Mouse (Mus musculus): ENCODE data around the gene Pld1.
A peak's percentile ranks its signal among the peaks of the same experiment; 100 is the strongest.
"Not testable (repeated sequence)": the region's sequence is repeated elsewhere in the genome, so short reads cannot be mapped to it uniquely, and the experiment has no call there.

Pld1 gene

DNA sequence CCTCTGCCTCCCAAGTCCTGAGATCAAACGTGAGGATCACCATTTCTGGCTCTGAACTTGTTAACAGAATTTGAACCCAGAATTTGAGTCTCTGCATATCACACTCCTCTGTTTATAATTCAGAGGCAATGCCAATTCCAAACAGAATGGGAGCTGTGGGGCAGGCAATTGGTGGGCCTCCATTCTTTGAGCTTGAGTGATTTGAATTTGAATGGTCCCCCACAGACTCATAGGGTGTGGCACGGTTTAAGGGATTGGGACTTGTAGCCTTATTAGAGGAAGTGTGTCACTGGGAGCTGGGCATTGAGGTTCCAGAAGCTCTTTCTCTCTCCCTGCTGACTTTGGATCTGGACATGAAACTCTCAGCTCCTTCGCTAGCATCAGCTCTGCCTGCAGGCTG, 2.9 kb upstream of the Pld1 start:
- no peaks in the 10 kb centered on the region for H3K9me3 ChIP-seq (ENCODE audit: low read length)
- H3K36me3 ChIP-seq (ENCODE audit: insufficient read depth, low read length) = no peaks in the 10 kb centered on the region
- H3K4me3 ChIP-seq (replicated peaks; ENCODE audit: low read length) = 0 out of 2 replicates have a peak overlapping the region, but pooled peaks have one; percentile 17
- no peak for TF ChIP-seq CTCF (conservative IDR thresholded peaks at IDR 0.05; ENCODE audit: low read length)
- TF ChIP-seq NANOG (IDR thresholded peaks at IDR 0.05; ENCODE audit: borderline replicate concordance, low read length) = peak; percentile 56; the same call in 1 of the 2 replicates
- 0 out of 2 replicates have a peak, but pooled peaks have one; percentile 15 for TF ChIP-seq POU5F1 (IDR thresholded peaks at IDR 0.05; ENCODE audit: borderline replicate concordance, low read length)
- H3K27me3 ChIP-seq (ENCODE audit: insufficient read depth, low read length) = peaks cover 22% of the 10 kb centered on the region
- H3K4me1 ChIP-seq (replicated peaks; ENCODE audit: low read depth, low read length) = peaks cover 50% of the 10 kb centered on the region

DNA sequence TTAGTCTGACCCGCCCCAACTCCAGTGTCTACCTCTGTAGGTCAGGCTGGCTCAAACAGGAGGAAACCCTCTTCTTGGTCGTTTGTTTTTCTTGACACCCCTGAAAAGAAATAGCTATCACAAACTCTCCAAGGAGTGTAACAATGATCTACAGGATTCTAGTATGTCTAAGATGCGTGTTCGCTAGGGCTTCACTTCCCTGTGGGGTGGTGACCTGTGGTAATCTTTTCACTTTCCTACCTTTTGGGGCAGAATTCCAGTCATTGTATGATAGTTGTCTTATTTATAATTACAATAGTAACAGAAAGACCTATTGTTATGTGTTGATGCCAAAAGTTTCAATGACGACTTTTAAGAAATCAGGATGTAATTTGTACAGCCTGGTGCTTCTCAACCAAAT, 1.8 kb upstream of the Pld1 start:
- no peak; the same call in 1 of the 2 replicates for TF ChIP-seq NANOG (IDR thresholded peaks at IDR 0.05; ENCODE audit: borderline replicate concordance, low read length)
- no peak for TF ChIP-seq CTCF (conservative IDR thresholded peaks at IDR 0.05; ENCODE audit: low read length)
- no peak for TF ChIP-seq POU5F1 (IDR thresholded peaks at IDR 0.05; ENCODE audit: borderline replicate concordance, low read length)
- Histone ChIP-seq H3K4me3 (replicated peaks; ENCODE audit: low read length) (no peak overlapping the region), H3K4me1 (replicated peaks; ENCODE audit: low read depth, low read length) (peaks cover 50% of the 10 kb centered on the region)

DNA sequence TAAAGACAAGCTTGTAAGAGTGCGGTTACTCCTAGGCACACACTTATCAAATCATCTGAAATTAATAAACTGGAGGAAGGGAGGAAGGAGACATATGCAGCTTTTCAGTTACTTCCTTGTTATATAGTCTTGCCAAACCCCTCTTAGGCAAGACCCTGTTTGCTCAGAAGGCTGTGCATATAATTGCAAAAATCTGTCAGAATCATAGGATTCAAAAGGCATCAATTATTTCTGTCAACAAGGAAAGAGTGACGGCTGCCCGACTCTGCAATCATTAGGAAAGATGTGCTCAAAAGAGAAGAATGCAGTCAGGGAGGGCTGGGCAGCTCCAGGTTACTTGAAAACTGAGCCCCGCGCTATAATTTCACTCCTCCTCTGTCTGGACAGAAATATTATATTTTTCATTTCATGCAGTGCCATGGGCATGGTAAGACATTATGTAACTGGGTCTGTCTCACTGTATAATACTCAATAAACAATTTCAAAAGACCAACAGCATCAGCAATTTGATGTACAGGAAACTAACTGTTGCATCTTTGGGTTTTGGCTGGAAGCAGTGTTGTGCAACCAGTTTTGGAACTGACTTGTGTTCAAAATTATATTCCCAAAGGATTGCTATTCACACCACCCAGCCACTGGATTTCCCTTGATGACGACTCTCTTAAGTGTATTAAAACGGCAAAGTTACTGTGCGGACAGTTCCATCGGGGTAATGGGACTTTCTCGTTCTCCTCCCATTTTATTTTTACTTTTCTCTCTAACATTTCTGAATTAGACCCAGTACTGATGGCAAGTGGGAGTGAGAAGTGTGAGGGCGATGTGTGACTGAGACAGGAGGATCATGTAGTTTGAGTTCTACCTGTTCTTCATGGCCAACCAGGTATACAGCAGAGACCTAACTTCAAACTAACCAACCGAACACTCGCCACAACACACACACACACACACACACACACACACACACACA, 1.1 kb upstream of the Pld1 start:
- Histone ChIP-seq H3K36me3 (ENCODE audit: insufficient read depth, low read length) (no peaks in the 10 kb centered on the region), H3K4me1 (replicated peaks; ENCODE audit: low read depth, low read length) (peaks cover 52% of the 10 kb centered on the region), H3K9me3 (ENCODE audit: low read length) (no peaks in the 10 kb centered on the region), H3K4me3 (replicated peaks; ENCODE audit: low read length) (0 out of 2 replicates have a peak overlapping the region, but pooled peaks have one; percentile 84), H3K27me3 (ENCODE audit: insufficient read depth, low read length) (peaks cover 26% of the 10 kb centered on the region)
- TF ChIP-seq CTCF (conservative IDR thresholded peaks at IDR 0.05; ENCODE audit: low read length) = no peak
- TF ChIP-seq POU5F1 (IDR thresholded peaks at IDR 0.05; ENCODE audit: borderline replicate concordance, low read length) = no peak
- no peak for TF ChIP-seq NANOG (IDR thresholded peaks at IDR 0.05; ENCODE audit: borderline replicate concordance, low read length)

More for the DNA sequence above, 1.8 kb upstream of the Pld1 start:
- no peaks in the 10 kb centered on the region for H3K36me3 ChIP-seq (ENCODE audit: insufficient read depth, low read length)
- peaks cover 26% of the 10 kb centered on the region for H3K27me3 ChIP-seq (ENCODE audit: insufficient read depth, low read length)
- no peaks in the 10 kb centered on the region for H3K9me3 ChIP-seq (ENCODE audit: low read length)

DNA sequence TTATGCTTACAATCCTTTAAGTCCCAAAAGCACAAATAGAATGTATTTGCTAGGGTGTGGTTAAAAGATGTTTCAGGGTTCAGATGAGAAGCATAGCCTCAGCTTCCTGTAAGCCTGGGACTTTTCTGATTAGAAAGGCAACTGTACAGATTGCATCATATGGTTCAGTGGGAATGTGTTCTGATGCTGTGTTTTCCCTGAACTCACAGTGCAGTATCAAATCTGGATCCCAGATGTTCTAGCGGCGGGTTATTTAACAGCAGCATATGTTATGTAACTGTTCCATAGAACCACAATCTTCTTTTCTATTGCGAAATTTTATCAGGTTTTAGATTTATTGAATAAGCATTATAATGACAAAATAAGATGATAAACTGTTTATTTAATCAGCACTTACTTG, 3.1 kb downstream of the Pld1 start:
- H3K4me3 ChIP-seq (replicated peaks; ENCODE audit: low read length) = no peak overlapping the region
- peaks cover 26% of the 10 kb centered on the region for H3K27me3 ChIP-seq (ENCODE audit: insufficient read depth, low read length)

DNA sequence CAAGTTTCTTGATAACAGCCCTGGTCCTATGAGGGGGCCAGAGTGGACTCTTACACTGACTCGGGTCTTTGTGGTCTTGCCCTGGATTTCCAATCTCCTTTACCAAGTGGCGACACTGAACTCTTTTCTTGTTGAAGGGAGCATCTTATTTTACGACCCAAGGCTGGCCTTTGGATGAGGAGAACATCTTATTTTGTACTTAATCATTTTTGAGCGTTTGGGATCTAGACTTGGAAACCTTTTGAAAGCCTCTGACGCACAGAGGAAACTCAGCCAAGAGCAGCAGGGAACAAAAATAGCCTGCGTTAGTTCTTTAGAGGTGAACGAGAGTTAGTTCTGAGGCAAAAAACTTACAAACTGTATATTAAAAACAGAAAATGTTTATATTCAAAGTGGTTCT, 4.5 kb downstream of the Pld1 start:
- no peak overlapping the region for H3K4me3 ChIP-seq (replicated peaks; ENCODE audit: low read length)
- H3K4me1 ChIP-seq (replicated peaks; ENCODE audit: low read depth, low read length) = peaks cover 30% of the 10 kb centered on the region
- H3K27me3 ChIP-seq (ENCODE audit: insufficient read depth, low read length) = peaks cover 26% of the 10 kb centered on the region
- H3K36me3 ChIP-seq (ENCODE audit: insufficient read depth, low read length) = no peaks in the 10 kb centered on the region
- no peak for TF ChIP-seq POU5F1 (IDR thresholded peaks at IDR 0.05; ENCODE audit: borderline replicate concordance, low read length)
- TF ChIP-seq NANOG (IDR thresholded peaks at IDR 0.05; ENCODE audit: borderline replicate concordance, low read length) = no peak
- TF ChIP-seq CTCF (conservative IDR thresholded peaks at IDR 0.05; ENCODE audit: low read length) = no peak
- H3K9me3 ChIP-seq (ENCODE audit: low read length) = no peaks in the 10 kb centered on the region

More for the DNA sequence above, 3.1 kb downstream of the Pld1 start:
- Histone ChIP-seq H3K4me1 (replicated peaks; ENCODE audit: low read depth, low read length) (peaks cover 43% of the 10 kb centered on the region), H3K36me3 (ENCODE audit: insufficient read depth, low read length) (no peaks in the 10 kb centered on the region), H3K9me3 (ENCODE audit: low read length) (no peaks in the 10 kb centered on the region)
- TF ChIP-seq POU5F1 (IDR thresholded peaks at IDR 0.05; ENCODE audit: borderline replicate concordance, low read length) (no peak), NANOG (IDR thresholded peaks at IDR 0.05; ENCODE audit: borderline replicate concordance, low read length) (no peak), CTCF (conservative IDR thresholded peaks at IDR 0.05; ENCODE audit: low read length) (no peak)

DNA sequence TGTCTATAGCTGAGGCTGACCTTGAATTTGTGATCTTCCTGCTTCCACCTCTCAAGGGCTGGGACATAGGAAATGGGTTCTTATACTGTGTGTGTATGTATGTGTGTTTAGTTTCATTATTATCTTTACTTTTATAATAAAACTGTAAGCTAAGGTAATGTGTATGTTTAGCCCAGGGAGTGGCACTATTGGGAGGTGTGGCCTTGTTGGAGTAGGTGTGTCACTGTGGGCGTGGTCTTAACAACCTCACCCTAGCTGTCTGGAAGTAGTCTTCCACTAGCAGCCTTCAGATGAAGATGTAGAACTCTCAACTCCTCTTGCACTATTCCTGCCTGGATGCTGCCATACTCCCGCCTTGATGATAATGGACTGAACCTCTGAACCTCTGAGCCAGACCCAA, 6.9 kb downstream of the Pld1 start:
- not testable (repeated sequence) for H3K9me3 ChIP-seq (ENCODE audit: low read length); H3K4me3 ChIP-seq (replicated peaks; ENCODE audit: low read length); H3K36me3 ChIP-seq (ENCODE audit: insufficient read depth, low read length); H3K27me3 ChIP-seq (ENCODE audit: insufficient read depth, low read length)
- H3K4me1 ChIP-seq (replicated peaks; ENCODE audit: low read depth, low read length) = peaks cover 12% of the 10 kb centered on the region

DNA sequence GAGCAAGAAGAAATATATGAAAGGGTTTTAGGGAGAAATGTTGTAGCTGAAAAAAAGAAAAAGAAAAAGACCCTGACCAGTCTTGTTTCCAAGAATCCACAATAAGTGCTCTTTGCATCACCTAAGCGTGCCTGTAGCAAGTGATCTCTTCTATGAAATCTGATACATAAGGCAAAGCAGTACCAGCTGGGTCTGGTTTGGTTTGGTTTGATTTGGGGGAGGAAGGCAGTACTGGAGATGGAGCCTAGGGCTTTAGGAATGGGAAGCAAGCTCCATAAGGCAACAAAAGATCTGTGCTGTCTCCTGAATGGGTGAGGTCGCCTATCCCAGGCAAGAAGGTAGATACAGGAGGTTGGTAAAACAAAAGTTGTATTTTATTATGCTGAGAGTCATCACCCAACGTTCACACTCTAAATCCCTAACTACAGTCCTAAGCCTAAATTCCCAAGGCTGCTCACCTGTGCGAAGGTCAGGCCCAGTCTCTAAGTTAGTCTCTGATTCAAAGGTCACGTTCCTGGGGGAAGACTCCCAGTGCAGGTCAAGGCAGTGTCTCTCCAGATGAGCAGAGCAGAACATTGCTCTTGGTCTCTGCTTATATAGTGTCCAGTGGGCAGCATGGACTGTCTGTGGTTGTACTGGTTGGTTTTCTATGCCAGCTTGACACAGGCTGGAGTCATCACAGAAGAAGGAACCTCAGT, 10.8 kb downstream of the Pld1 start:
- H3K27me3 ChIP-seq (ENCODE audit: insufficient read depth, low read length) = no peaks in the 10 kb centered on the region
- no peaks in the 10 kb centered on the region for H3K9me3 ChIP-seq (ENCODE audit: low read length)
- peaks cover 13% of the 10 kb centered on the region; the same call in 1 of the 2 replicates for H3K4me1 ChIP-seq (replicated peaks; ENCODE audit: low read depth, low read length)
- TF ChIP-seq NANOG (IDR thresholded peaks at IDR 0.05; ENCODE audit: borderline replicate concordance, low read length) (no peak), CTCF (conservative IDR thresholded peaks at IDR 0.05; ENCODE audit: low read length) (no peak), POU5F1 (IDR thresholded peaks at IDR 0.05; ENCODE audit: borderline replicate concordance, low read length) (no peak)
- no peak overlapping the region for H3K4me3 ChIP-seq (replicated peaks; ENCODE audit: low read length)
- H3K36me3 ChIP-seq (ENCODE audit: insufficient read depth, low read length) = no peaks in the 10 kb centered on the region

DNA sequence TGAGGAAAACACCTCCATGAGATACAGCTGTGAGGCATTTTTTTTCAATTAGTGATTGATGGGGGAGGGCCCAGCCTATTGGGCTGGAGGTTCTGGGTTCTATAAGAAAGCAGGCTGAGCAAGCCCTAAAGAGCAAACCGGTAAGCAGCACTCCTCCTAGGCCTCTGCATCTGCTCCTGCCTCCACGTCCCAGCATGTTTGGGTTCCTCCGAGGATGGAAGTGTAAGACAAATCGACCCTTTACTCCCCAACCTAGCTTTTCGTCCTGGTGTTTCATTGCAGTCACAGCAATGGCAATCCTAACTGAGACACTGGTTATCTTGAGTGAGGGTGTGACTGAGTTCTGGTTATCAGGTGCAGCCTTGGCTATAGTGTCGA, 11.4 kb downstream of the Pld1 start:
- Histone ChIP-seq H3K36me3 (ENCODE audit: insufficient read depth, low read length) (no peaks in the 10 kb centered on the region), H3K27me3 (ENCODE audit: insufficient read depth, low read length) (no peaks in the 10 kb centered on the region), H3K4me3 (replicated peaks; ENCODE audit: low read length) (no peak overlapping the region), H3K9me3 (ENCODE audit: low read length) (no peaks in the 10 kb centered on the region), H3K4me1 (replicated peaks; ENCODE audit: low read depth, low read length) (peaks cover 18% of the 10 kb centered on the region)
- no peak for TF ChIP-seq NANOG (IDR thresholded peaks at IDR 0.05; ENCODE audit: borderline replicate concordance, low read length)
- TF ChIP-seq CTCF (conservative IDR thresholded peaks at IDR 0.05; ENCODE audit: low read length) = no peak
- no peak for TF ChIP-seq POU5F1 (IDR thresholded peaks at IDR 0.05; ENCODE audit: borderline replicate concordance, low read length)
